Mouse (Mus musculus): ENCODE data around the gene P3h4.
A peak's percentile ranks its signal among the peaks of the same experiment; 100 is the strongest.

P3h4 gene

DNA sequence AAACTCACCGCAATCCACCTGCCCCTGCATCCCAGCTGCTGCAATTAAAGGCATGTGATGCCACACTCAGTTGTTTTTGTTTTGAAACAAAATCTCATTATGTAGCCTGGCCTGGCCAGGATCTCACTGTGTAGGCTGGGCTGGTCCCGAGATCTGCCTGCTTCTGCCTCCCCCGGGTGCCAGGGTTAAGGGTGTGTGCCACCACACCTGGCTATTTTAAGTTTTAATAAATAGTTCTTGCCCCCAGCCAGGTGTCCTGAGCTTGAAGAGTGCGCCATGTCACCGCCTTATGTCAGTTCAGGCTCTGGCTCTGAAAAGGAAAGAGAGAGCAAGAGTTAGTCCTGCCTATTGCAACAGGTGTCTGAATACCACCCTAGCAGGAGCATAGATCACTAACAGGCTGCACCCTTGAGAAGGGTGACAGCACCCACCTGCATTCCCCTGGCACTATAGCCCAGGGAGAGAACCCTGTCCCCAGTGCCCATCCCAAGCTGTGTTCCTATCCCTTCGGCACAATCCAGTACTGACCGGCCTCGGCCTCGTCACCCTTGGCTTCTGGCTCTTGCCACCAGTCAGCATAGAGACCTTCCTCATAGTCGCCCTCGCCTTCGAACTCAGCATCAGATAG is 5.7 kb downstream of the P3h4 start:
- no peak for DNase-seq (ENCODE audit: low read depth in 1 of 2, low spot score in 2 of 2)

DNA sequence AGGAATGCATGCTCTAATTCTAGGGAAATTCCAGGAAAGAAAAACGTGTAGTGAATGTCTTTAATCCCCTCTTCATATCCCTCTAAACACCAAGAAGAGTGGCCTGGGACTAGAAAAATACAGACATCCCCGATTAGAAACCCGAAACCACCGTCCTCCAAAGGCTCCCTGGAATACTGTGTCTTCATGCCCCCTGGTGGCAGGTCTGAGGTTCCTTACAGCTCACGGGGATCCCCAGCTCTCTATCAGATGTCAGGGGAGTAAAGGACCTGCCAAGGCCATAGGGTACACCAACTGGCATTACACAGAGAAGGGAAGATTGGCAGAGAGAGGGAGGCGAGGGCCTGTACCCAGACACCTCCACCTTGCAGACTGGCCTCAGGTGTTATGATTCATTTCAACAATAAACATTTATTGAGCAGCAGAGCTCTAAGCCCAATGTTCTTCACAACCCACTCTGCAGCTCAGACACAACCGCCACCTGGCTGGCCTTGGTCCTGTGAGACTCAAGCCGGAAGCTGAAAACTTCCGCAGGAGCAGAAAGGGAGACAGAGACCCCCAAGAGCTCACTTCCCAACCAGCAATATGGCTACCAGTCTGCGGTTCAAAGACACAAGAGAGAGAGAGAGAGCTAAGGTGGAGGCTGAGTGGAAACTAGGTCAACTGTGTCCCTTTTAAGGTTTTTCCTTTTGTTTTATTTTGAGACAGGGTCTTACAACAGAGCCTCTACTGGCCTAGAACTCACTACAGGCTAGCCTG is 6.4 kb downstream of the P3h4 start:
- peak in 1 of 2 experiments; percentile 61 for DNase-seq (ENCODE audit: low read depth in 1 of 2, low spot score in 2 of 2)

DNA sequence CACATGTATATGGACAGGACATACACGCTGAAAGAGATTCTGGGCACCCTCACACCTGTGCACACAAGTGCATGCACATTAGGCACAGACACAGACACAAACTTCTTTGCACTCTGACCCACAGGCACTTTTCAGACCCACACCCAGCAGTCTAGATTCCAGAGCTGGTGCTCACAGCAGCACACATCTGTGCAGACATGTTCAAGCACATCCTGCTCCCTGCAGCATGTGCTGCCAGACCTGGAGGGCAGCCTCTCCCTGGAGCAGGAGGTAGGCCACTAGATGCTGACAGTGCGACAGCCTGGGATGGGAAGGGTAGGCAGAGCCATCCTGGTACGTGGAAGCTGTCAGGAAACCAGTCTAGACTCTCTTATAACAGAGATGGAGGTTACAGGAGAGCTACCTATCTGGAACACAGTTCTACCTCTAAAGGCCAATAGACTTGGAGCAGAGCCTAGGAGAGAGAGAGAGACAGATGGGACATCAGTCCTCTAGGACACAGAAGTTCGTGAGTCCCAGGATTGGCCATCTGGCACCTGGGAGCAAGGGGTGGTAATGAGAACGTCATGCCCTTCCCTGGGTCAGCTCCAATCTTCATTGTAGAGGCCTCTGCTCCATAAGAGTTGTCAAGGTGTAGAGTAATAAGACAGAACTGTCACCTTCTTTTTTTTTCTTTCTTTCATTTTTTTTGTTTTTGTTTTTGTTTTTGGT is 7.5 kb downstream of the P3h4 start:
- DNase-seq (ENCODE audit: low read depth in 1 of 2, low spot score in 2 of 2), result no peak

DNA sequence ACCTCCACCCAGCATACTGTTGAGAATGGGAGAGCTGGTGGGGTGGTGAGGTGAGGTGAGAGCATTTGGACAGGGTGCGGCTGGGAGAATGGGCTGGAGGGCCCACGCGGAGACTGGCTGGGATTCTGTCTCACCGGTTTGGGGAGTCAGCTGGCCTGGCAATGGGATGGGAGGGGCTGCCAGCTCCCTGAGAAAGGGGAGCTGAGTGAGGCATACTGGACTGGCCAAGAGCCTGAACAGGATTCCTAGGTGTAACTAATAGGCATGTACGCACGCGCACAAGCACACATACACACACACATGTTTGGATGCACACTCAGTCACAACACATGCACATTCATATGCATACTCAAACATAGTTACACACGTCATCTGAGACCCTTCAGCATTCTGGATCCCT is 8.4 kb downstream of the P3h4 start:
- no peak for DNase-seq (ENCODE audit: low read depth in 1 of 2, low spot score in 2 of 2)

DNA sequence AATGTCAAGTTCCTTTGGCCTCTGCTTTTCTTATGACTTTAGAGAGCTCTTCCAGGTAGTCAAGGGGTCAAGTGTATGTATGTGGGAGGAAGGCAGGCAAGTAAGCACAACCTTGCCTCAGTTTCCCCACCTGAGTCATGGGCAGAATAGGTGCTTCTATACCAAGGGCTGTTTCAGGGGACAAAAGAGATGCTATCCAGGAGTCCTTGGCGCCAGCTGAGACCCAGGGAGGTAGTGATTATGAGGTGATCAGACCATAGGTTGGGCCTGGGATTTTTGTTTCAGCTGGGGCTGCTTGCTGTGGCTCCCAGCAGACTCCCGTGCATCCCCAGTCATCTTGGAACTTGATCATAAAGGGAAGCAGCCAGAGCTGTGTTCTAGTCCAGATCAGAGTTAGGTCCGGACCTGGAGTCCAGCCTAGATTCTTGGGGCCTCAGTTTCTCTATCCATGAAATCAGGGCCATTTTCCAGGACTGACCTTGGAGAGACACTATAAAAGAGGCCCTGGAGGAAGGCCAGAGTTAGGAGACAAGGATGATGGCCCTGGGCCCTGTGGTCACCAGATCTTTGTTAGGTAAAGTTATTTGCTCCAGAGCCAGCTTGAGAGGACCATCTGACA is 10.1 kb downstream of the P3h4 start:
- DNase-seq (ENCODE audit: low read depth in 1 of 2, low spot score in 2 of 2), result no peak

DNA sequence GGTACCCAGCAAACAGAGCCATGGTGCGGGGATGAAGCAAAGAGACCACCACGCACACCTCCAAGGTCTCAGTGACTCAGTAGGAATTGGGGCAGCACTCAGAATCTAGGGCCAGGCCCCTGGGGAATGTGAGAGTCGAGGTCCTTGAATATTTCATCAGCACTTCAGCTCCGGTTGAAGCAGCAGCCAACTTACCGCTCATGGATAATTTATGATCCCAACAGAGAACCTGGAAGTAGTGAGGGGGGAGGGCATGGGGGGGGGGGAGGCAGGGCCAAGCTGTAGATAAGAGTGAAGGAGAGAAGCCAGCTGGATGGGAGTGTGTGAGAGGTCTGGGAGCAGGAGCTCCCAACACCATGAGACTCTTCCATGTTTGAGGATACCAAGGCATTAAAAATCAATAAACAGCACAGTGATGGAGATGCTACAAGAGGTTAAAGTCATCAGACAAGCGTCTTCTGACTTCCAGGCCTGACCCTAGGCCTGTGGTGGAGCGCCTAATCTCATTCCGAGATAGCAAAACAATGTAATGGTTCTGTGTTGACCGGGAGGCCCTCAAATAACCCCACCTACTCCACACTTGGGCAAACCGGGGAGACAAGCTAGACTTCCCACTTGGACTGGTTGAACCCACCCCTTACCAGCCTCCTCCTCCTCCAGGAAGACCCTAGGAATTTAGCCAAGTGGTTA is 11.0 kb downstream of the P3h4 start:
- no peak for DNase-seq (ENCODE audit: low read depth in 1 of 2, low spot score in 2 of 2)

DNA sequence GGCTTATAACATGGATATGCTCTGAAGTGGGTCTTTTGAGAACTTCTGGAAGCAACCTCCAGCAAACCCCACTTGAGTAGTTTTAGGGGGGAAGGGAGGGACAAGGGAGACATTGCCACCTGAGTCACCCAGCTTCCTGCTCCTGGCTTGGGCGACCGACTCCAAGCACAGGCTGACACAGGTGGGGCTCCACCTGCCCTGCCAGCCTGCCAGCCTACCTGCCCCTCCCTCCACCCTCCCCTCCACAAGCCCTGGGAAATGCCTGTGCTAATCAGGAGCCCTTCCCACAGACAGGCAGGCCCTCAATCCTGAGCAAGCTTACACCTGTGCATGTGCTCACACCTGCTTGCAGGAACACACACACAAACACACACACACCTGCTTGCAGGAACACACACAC is 12.0 kb downstream of the P3h4 start:
- no peak for DNase-seq (ENCODE audit: low read depth in 1 of 2, low spot score in 2 of 2)

DNA sequence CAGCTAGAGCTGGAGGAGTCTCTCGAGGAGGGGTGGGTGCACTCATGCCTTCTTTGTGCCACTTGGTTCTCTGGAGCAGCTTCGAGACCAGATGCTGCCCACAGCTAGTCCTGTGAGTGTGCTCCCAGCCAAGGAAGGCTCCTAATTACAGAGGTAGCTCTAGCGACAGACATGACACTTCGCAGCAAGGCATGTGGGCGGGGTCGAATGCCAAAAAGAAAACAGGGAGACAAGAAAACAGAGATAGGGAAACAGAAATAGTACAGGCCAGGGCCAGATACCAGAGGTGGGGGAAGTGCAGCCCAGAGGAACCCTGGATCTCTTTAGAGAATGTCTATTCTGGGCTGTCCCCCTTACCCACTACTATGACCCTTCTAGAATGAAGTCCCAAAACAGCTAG is 12.4 kb downstream of the P3h4 start:
- DNase-seq (ENCODE audit: low read depth in 1 of 2, low spot score in 2 of 2), result no peak

DNA sequence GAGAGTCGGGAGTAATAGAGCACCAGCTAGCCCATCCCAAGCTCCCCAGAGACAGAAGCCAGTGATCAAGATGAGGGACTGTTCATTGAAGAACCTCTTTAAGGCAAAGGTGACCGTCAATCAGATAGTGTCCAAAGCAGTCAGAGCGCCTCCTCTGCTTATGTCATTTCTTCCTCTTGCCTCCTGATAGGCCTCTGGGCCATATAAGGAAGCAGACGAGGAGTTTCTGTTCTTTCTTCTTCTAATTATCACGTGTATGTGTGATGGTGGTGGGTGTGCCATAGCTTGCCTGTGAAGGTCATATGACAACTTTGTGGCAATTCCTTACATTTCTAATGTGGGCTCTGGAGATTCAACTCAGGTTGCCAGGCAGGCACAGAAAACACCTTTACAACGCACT is 13.8 kb downstream of the P3h4 start:
- peak; percentile 28 to 37 for DNase-seq (ENCODE audit: low read depth in 1 of 2, low spot score in 2 of 2)

DNA sequence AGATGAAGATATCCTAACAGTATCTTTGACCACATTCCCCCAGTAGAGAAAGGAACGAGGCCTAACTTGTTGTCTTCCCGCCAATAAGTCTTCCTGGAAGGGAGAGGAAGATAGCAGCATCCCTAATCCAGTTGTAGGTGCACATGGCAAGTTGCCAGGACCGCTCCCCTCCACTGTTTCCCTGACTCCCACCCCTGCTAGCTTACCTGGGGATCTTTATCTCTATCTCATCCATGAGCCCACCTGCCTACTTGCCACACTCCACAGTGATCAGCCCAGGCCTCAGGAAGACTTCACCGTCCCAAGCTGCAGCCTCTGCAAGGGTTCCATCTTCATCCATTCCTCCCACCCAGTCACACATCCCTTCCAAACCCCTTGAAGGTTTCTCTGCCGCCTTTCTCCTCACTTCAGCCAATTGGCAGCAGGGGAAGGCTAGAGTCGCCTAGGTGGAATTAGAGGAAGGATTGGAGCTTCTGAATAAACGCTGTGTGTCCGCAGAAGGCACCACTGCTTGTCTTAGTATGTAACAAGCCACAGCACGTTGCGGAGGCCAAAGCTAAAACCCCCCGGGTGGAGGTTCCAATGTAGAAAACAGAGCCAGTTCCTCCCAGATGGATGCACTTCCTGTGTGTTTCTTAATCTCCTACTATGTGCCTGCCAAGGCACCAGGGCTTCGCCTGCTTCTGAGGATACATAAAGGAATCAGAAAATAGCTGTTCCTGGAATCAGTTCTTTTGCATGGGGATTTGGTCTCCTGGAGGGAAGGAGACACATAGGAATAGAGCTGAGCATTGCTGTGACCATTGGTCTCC is 14.7 kb downstream of the P3h4 start:
- DNase-seq (ENCODE audit: low read depth in 1 of 2, low spot score in 2 of 2), result no peak

DNA sequence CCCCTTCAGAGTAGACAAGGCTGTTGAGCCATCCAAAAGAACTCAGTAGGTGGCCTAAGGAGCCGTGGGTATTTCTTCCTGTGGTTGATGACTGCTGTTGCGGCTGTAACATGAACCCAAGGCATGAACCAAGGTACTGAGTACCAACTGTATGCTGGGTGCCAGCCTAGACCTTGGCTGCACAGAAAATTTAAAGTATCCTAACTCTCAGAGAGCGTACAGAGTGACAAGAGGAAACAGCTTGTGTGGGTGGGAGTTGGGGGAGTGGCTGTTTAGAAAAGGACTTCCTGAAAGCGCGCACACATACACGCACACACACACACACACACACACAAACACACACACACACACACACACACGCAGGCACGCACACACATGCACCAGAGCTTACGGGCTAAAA is 15.3 kb downstream of the P3h4 start:
- DNase-seq (ENCODE audit: low read depth in 1 of 2, low spot score in 2 of 2), result no peak

DNA sequence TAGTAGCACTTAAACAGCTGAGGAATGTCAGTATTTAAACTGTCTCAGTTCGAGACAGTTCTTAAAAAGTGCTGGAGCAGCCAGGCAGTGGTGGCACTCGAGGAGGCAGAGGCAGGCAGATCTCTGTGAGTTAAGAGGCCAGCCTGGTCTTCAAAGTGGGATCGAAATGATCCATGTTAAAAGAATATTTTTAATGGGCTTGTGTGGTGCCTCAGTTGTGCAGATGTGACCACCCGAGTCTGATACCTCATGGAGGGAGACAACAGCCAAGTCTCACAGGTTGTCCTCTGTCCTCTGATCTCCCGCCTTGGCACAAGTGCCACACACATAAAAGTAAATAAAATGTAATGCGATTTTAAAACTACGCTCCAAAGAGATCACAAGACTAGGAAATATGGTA is 16.1 kb downstream of the P3h4 start:
- DNase-seq (ENCODE audit: low read depth in 1 of 2, low spot score in 2 of 2), result no peak

DNA sequence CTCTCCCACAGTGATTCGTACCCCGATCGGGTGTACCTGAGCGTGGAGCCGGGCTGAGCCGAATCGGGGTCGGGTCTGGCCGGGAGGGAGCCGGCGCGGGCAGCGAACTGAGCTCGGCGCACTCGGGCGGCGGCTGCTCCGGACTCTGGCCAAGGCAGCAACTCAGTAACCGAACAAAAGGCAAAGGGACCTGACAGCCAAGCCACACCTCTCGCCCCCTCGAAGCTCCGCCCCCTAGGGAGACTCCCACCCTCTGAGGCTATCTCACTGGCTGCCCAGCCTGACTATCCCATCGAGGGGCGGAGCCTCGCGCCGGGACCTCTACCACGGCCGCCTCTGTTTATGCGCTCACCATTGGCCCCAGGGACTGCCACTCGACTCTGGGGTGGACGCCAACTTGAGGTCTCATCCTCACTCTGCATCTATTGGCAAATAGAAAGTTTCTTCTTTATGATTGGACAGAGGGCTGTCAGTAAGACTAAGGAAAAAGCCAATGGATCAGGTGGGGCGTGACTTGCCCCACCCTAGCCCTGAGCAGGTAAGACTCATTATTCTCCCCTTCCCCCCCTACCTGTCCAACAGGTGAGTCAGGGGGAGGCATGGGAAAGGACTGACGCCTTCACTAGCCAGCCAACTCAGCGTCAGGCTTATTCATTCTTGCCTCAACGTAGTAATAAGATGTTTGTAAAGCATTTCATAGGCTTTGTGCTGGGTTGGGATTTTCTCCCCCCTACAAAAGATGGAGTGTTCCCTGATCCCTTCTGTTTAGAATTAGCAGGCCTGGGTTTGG is 16.8 kb downstream of the P3h4 start, which contains the start of gene Jup:
Jup (minus strand) TSS at position 164 of the 790 bp plus-strand sequence.
- peak; percentile 93 to 95 for DNase-seq (ENCODE audit: low read depth in 1 of 2, low spot score in 2 of 2)

DNA sequence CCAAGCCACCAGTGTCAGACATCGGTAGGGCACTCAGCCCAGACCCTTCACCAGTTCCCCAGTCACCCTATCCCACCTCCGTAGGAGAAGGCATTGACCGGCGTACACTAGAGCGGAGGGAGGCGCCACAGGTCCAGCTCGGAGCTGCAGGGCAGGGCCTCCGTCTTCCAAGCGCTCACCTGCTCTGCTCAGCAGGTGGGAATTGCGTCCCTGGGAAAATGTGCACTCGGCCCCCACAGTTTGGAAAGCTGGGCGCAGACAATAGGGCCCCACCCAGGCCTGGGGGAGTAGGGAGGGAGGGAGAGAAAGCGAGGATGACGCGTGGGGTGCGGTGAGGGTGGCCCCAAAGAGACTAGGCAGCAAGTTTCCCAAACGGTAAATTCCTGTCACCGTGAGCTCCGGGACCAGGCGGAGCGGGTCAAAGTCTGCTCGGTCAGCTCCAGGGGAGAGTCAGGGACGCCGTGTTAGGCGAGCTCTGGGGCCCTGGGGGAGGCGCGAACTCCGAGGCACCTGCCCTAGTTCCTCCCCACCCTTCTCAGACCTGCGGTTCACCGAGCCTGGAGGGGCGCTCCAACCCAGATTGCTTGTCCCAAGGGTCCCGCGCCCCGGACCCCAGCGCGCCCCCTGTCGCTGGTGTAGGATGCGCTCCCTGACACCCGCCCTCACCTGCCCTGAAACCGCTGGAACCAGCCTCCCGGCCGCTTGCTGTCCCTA is 17.6 kb downstream of the P3h4 start:
- DNase-seq (ENCODE audit: low read depth in 1 of 2, low spot score in 2 of 2), result no peak

DNA sequence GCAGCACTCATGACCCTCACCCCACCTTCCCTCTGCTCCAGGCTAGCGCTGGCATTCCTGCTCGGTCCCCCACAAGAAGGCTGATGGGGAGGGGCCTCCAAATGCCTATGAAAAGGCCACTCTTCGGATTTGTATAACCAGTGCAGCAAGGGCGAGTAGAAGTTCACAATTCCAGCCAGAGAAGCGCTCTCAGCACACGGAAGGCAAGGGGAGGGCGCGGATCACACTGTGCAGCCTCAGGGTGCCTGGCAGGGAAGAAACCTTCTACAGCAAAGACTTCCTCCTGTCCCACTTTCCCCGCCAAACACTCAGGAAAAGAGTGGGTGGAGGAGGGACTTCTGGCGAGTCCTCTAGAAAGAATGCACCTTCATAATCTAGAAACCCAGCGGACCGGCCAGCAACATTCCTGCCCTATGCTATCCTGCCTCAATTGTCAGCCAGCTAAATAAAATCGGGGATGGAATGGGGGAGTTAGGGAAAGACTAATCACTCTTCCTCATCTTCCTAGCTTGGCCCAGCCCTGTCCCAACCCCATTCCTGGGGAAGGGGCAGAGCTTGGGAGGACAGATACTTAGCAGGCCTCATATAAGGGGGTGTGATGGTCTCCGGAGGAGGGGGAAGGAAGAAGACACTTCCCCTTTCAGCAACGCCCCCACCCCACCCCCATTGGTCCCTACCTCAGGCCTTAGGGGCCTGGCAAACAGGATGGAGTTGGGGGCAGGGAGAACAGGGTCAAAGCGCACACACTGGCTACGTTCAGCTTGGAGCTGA is 18.6 kb downstream of the P3h4 start:
- DNase-seq (ENCODE audit: low read depth in 1 of 2, low spot score in 2 of 2), result no peak

DNA sequence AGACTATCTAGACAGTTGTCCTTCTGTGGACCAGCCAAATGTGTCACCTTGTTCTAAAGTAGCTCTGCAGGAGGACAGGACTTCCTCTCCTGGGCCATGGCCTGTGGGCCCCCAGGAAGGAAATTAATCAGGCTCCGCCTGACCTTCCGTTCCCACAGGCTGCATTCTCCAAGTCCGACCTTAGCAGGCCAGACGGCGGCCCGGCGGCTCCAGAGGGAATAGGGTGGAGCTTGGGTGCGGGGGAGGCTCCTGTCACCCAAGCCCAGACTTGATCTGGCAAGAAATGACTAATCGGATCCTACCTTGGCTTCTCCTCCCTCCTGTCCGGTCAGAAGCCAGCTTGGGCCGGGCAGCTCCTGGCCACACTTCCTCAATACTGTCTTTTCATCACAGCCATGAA is 19.4 kb downstream of the P3h4 start:
- DNase-seq (ENCODE audit: low read depth in 1 of 2, low spot score in 2 of 2), result no peak

DNA sequence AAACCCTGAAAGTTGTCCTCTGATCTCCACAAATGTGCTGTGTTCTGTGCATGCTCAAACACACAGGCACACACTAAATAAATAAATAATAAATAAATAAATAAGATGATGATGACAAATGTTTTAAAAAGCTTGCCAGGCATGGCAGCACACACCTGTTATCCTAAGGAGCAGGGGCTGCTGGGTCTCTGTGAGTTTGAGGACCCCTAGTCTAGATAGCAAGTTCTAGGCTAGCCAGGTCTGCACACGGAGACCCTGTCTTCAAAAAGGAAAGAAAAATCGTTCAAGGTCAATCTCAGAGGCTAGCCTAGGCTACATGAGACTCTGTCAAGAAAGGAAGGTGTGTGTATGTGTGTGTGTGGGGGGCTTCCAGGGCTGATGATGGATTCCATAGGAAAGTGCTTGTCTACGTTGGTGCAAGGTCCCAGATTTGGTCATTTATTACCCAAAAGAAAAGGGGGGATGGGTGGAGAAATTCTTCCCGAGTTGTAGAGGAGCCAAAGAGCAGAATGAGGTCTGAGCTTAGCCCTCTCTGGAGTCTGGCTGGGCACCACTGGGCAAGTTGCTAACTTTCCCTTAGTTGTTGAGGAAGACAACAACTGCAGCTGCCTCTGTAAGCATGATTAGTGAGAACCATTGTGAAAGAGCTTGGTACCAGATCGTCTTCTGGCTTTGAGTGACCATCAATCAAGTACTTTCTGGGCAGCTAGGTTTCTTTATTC is 20.1 kb downstream of the P3h4 start:
- DNase-seq (ENCODE audit: low read depth in 1 of 2, low spot score in 2 of 2), result no peak

DNA sequence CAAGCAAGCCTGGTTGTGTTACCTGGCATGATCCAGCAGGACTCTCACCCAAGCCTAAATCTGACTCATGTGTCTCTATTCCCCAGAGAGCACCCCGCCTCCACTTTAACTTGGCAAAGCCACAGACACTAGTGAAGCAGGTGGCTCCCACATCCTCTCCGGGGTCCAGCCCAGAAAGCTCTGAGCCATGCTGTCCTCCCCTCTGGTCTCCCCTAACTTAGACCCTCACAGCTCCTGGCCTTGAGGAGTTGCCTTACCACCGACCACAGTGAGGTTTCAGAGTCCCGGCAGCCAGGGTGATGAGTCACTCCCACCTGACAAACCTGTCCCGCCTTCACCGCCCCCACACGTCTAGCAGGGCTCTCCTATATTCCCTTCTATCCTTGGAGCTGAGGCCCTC is 20.9 kb downstream of the P3h4 start:
- DNase-seq (ENCODE audit: low read depth in 1 of 2, low spot score in 2 of 2), result no peak

All from monocyte, adult 2 months (primary cell).